Mouse (Mus musculus) forebrain, embryonic 14.5 days (tissue): ENCODE results near the gene Lgals2. TPM values are rescaled to one million over a fixed set of nuclear protein-coding genes. Genes with fewer than 3 reads are reported as not detected.
A peak's percentile ranks its signal among the peaks of the same experiment; 100 is the strongest.

ENCODE experiments used
- ATAC-seq: fragments of 200-750 bp; cut with Nextera tagmentation; 2 replicates; pipeline ENCODE4 v1.8.0; 2017; ENCODE audit warnings: mild to moderate bottlenecking, moderate library complexity
- DNase-seq: peaks from one replicate; pipeline ENCODE4 v3.0.0-alpha.2; 2015; ENCODE audit warnings: low spot score
- H3K27ac ChIP-seq: fragments of 300-500 bp; sonication (generic); 2 replicates; pipeline ENCODE4 v1.5.1; 2014; ENCODE audit warnings: low read depth, mild to moderate bottlenecking, control low read depth, low read length, moderate library complexity
- H3K27me3 ChIP-seq: fragments of 300-500 bp; sonication (generic); replicated peaks from 2 replicates; pipeline ENCODE4 v1.6.1; 2014; ENCODE audit warnings: low read length, control low read depth, mixed read lengths; ENCODE audit not compliant: control insufficient read depth, insufficient read depth
- H3K36me3 ChIP-seq: fragments of 300-500 bp; sonication (generic); 2 replicates; pipeline ENCODE4 v1.6.1; 2014; ENCODE audit warnings: low read length, control low read depth; ENCODE audit not compliant: control insufficient read depth, insufficient read depth
- H3K4me1 ChIP-seq: fragments of 300-500 bp; sonication (generic); 2 replicates; pipeline ENCODE4 v1.6.1; 2014; ENCODE audit warnings: antibody characterized with exemption, low read length, control low read depth; ENCODE audit not compliant: control insufficient read depth, insufficient read depth
- H3K4me2 ChIP-seq: fragments of 300-500 bp; sonication (generic); 2 replicates; pipeline ENCODE4 v1.6.1; 2014; ENCODE audit warnings: mild to moderate bottlenecking, control low read depth, low read length
- H3K4me3 ChIP-seq: fragments of 300-500 bp; sonication (generic); 2 replicates; pipeline ENCODE4 v1.5.1; 2014; ENCODE audit warnings: low read depth, low read length, control low read depth
- H3K9ac ChIP-seq: fragments of 300-500 bp; sonication (generic); 2 replicates; pipeline ENCODE4 v1.6.1; 2014; ENCODE audit warnings: mild to moderate bottlenecking, low read length, control low read depth, moderate library complexity
- H3K9me3 ChIP-seq: fragments of 300-500 bp; sonication (generic); replicated peaks from 2 replicates; pipeline ENCODE4 v1.6.1; 2016; ENCODE audit warnings: low read length, control low read depth, mixed read lengths; ENCODE audit not compliant: control insufficient read depth
- WGBS: fragments of 180-500 bp; shearing (Covaris S2); extraction: QIAGEN DNeasy Blood & Tissue Kit; methylation state at CpG from one replicate; pipeline ENCODE4 v1.1.7; 2014; 5-methylcytosine and 5-hydroxymethylcytosine counted together
- polyA plus RNA-seq: library from polyadenylated mRNA; unstranded; fragments of >200 nt; fragmentation: Nextera tagmentation; extraction: Ambion mirVana; gene quantifications from 2 replicates; pipeline ENCODE4 v1.2.1, GENCODE M21; 2014

Gene Lgals2
- polyA plus RNA-seq, 1 experiment from 2014 or later: not detected

DNA sequence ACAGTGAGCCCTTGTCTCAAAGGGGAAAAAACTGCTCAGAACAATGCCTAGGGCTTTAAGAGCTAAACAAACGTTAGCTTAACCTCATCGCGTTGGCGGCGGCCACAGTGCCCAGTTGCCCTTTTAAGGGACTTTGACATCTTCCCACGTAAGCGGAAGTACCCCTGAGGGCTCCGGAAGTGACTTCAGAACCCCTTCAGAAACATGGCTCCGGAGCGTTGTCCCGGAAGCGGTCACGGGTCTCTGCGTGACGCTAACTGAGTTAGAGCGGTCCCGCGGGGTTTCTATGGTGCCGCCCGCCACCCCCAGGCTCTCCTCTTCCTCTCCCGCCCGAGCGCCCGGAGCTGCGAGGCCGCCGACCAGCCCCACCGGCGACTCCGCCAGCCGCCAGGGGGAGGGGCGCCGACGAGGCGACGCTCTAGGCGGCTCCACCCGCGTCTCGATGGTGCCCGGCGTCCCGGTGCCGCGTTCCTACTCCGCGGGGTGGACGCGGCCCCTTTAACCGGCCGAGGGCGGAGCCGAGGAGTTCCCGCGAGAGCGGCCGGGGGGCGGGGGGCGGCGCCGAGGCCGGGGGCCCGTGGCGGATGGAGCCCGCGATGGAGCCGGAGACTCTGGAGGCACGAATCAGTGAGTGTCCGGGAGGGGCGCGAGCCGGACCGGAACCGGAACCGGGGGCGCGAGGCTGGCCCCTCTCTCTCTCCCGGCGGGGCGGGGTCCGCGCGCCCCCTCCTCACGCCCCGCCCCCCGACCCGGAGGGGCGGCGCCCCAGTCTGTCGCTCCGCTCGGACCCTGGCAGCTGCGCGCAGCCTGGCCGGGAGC lies 21.9 kb upstream of the Lgals2 start, which contains the start of gene Gga1:
Gene Gga1, plus strand, starts transcription at position 200 of the 819 bp plus-strand sequence.
- Histone ChIP-seq H3K4me1 (peaks cover 14% of the 10 kb centered on the region), H3K27ac (peak within 1 kb of the TSS; percentile 97), H3K4me2 (peak within 1 kb of the TSS; percentile 88), H3K4me3 (peak within 1 kb of the TSS; percentile 74), H3K36me3 (peaks cover 18% of the 10 kb centered on the region), H3K27me3 (no peaks in the 10 kb centered on the region), H3K9me3 (no peaks in the 10 kb centered on the region), H3K9ac (peak within 1 kb of the TSS; percentile 82)
- under 1% methylated on average over 52 of the region's 95 CpGs for WGBS
- ATAC-seq: peak; percentile 92
- peak; percentile 99 for DNase-seq

GRCm38 (mm10) chr15:78876258-78876696 lies 20.9 kb upstream of the Lgals2 start:
- Histone ChIP-seq H3K27ac (peak overlapping the region; percentile 97), H3K4me3 (peak overlapping the region; percentile 74), H3K27me3 (no peaks in the 10 kb centered on the region), H3K36me3 (peaks cover 10% of the 10 kb centered on the region), H3K9me3 (no peaks in the 10 kb centered on the region), H3K9ac (peak overlapping the region; percentile 82), H3K4me1 (peaks cover 14% of the 10 kb centered on the region), H3K4me2 (peak overlapping the region; percentile 88)
- DNase-seq: peak; percentile 86
- WGBS: 5% methylated on average over 17 of the region's 17 CpGs
- 0 out of 2 replicates have a peak, but pooled peaks have one; percentile 18 for ATAC-seq

DNA sequence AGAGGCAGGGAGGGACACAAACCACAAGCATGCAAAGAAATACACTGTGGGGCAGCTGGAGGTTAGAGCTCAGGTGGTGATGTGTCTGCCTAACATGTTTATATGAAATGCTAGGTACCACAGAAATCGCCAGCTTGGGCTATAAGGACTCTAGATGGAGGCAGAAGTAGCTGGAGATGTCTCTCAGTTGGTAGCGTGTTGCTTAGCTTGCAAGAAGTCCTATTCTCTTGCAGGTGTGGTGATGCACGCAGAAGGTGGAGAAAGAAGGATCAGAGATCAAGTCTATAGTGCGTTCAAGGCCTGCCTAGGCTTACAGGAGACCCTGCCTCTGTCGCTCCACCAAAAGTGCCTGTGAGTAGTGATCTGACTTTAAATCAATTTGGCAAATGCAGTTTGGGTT lies 20.2 kb upstream of the Lgals2 start:
- Histone ChIP-seq H3K9ac (no peak overlapping the region), H3K4me2 (peak overlapping the region; percentile 88)

DNA sequence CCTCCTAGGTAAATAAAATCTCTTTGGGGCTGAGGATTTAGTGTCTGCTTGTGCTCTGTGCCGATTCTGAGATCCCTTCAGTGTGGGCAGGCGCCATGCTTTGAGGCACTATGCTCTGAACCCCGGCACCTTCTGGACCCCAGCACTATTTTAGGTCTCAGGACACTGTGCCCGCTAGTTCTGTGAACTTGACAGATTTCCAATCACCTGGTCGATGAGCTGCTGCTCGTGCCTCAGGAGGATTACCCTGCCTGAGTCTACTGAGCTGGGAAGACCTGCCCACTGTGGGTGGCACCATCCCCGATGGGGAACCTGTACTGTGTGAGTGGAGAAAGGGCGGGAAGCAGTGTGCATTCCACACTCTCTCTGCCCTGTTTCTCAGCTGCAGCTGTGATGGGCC lies 19.7 kb upstream of the Lgals2 start:
- no peak overlapping the region for H3K27ac ChIP-seq
- ATAC-seq: no peak
- H3K36me3 ChIP-seq: peaks cover 4% of the 10 kb centered on the region; the same call in 1 of the 2 replicates
- H3K4me2 ChIP-seq: no peak overlapping the region
- H3K9me3 ChIP-seq: no peaks in the 10 kb centered on the region
- no peak overlapping the region for H3K4me3 ChIP-seq
- peaks cover 14% of the 10 kb centered on the region for H3K4me1 ChIP-seq
- H3K27me3 ChIP-seq: no peaks in the 10 kb centered on the region
- no peak for DNase-seq
- WGBS: 70% methylated on average over 8 of the region's 8 CpGs
- H3K9ac ChIP-seq: no peak overlapping the region

More for the DNA sequence above, 20.2 kb upstream of the Lgals2 start:
- Histone ChIP-seq H3K27me3 (no peaks in the 10 kb centered on the region), H3K36me3 (peaks cover 6% of the 10 kb centered on the region; the same call in 1 of the 2 replicates), H3K4me3 (no peak overlapping the region), H3K4me1 (peaks cover 14% of the 10 kb centered on the region), H3K27ac (peak overlapping the region; percentile 97), H3K9me3 (no peaks in the 10 kb centered on the region)
- ATAC-seq (no peak), DNase-seq (no peak)
- WGBS: 86% methylated on average over 5 of the region's 5 CpGs

- DNase-seq (peak; percentile 74), ATAC-seq (no peak)
- Histone ChIP-seq H3K36me3 (no peaks in the 10 kb centered on the region), H3K4me3 (no peak overlapping the region), H3K9me3 (no peaks in the 10 kb centered on the region), H3K4me2 (0 out of 2 replicates have a peak overlapping the region, but pooled peaks have one; percentile 5), H3K27ac (peak overlapping the region; percentile 75), H3K4me1 (peaks cover 15% of the 10 kb centered on the region), H3K9ac (peak overlapping the region; percentile 53), H3K27me3 (no peaks in the 10 kb centered on the region)
- 49% methylated on average over 13 of the region's 13 CpGs for WGBS
Observed at GRCm38 (mm10) chr15:78873803-78874435, 18.6 kb upstream of the Lgals2 start.

DNA sequence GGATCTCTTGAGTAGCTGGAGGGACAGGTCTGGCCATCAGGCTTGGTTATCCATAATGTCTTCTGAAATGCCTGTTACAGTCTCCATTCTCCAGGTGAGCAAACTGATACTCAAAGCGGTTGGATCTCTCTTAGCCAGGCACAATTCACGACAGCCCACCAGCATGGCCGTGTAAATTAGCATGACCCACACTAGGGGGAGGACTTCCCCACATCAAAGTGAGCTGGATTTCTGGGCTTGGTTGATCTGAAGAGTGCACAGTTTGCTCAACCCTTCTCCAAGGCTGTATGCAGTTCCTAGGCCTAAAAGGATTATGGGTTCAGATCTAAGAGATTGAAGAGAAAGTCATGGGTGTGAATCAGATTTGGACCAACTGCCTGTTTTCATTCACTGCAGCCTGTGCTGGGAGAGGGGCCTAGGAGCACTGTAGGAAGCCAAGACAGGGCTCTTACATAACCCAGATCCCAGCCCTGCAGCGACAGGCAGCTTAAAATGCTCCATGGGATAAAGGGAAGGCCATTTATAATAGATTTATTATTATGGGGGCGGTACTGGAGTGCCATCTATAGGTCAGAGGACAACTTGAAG lies 16.8 kb upstream of the Lgals2 start:
- Histone ChIP-seq H3K36me3 (no peaks in the 10 kb centered on the region), H3K4me3 (no peak overlapping the region), H3K27me3 (no peaks in the 10 kb centered on the region), H3K9me3 (no peaks in the 10 kb centered on the region), H3K27ac (no peak overlapping the region), H3K4me2 (no peak overlapping the region), H3K9ac (no peak overlapping the region), H3K4me1 (peaks cover 18% of the 10 kb centered on the region)
- WGBS: 60% methylated on average over 5 of the region's 5 CpGs
- no peak for ATAC-seq
- DNase-seq: no peak

GRCm38 (mm10) chr15:78869775-78870174 lies 14.4 kb upstream of the Lgals2 start:
- Histone ChIP-seq H3K27ac (no peak overlapping the region), H3K4me3 (no peak overlapping the region), H3K4me1 (peaks cover 12% of the 10 kb centered on the region), H3K9ac (no peak overlapping the region), H3K36me3 (no peaks in the 10 kb centered on the region), H3K4me2 (no peak overlapping the region), H3K9me3 (no peaks in the 10 kb centered on the region), H3K27me3 (no peaks in the 10 kb centered on the region)
- ATAC-seq (no peak), DNase-seq (peak; percentile 60)
- 26% methylated on average over 6 of the region's 6 CpGs for WGBS

- 34% methylated on average over 7 of the region's 7 CpGs for WGBS
- H3K4me3 ChIP-seq: no peak overlapping the region
- H3K36me3 ChIP-seq: no peaks in the 10 kb centered on the region
- no peaks in the 10 kb centered on the region for H3K9me3 ChIP-seq
- DNase-seq (no peak), ATAC-seq (peak; percentile 78)
- peak overlapping the region; percentile 72 for H3K27ac ChIP-seq
- no peak overlapping the region for H3K4me2 ChIP-seq
- peaks cover 9% of the 10 kb centered on the region; the same call in 1 of the 2 replicates for H3K4me1 ChIP-seq
- no peak overlapping the region for H3K9ac ChIP-seq
- no peaks in the 10 kb centered on the region for H3K27me3 ChIP-seq
Observed at GRCm38 (mm10) chr15:78868826-78869233, 13.5 kb upstream of the Lgals2 start.
